ENCODE assay signal across 8 mouse cellular contexts in genomic region chr3:146520226-146520797, GRCm38 (mm10). TPM values are rescaled to one million over a fixed set of nuclear protein-coding genes. Genes with fewer than 3 reads are reported as not detected.
DNase-seq lines count a peak whose midpoint lies in the region; ATAC-seq and TF ChIP-seq lines count a peak whose summit lies in the region.

No protein-coding gene starts in this region.

- no peak for TF ChIP-seq CTCF in liver, adult 2 months (IDR thresholded peaks at IDR 0.05; ENCODE audit: low read depth, low read length)

- peak overlapping the region; percentile 86 for H3K9ac ChIP-seq in liver, adult 2 months (ENCODE audit: low read depth, low read length)
- H3K9ac ChIP-seq in embryonic facial prominence, embryonic 11.5 days (replicated peaks; ENCODE audit: low read length) = peak overlapping the region; percentile 90
- H3K9ac ChIP-seq in intestine, embryonic 16.5 days (ENCODE audit: low read depth, low read length) = peak overlapping the region; percentile 93
- peak overlapping the region; percentile 86 for H3K9ac ChIP-seq in neural tube, embryonic 15.5 days (replicated peaks)

- peak overlapping the region; percentile 66 for H3K27ac ChIP-seq in liver, adult 2 months (replicated peaks; ENCODE audit: insufficient read depth, low read depth, low read length)
- H3K27ac ChIP-seq in embryonic facial prominence, embryonic 11.5 days (replicated peaks; ENCODE audit: low read depth, low read length) = peak overlapping the region; percentile 96; the same call in 1 of the 2 replicates
- H3K27ac ChIP-seq in intestine, embryonic 16.5 days (ENCODE audit: low read length) = peak overlapping the region; percentile 99
- H3K27ac ChIP-seq in neural tube, embryonic 15.5 days (replicated peaks) = peak overlapping the region; percentile 99

- DNase-seq in liver, adult 2 months (ENCODE audit: extremely low read depth, low read depth, low spot score) = peak; percentile 37
- DNase-seq in liver = no peak
- no peak for DNase-seq in embryonic facial prominence, embryonic 11.5 days (ENCODE audit: low spot score)
- DNase-seq in cerebellum, postnatal 25 days = no peak
- DNase-seq in adrenal gland, postnatal 36 days = no peak
- DNase-seq in adrenal gland, adult (ENCODE audit: inconsistent age in 2 of 2, low spot score in 1 of 2) = no peak

- H3K4me2 ChIP-seq in embryonic facial prominence, embryonic 11.5 days (ENCODE audit: low read depth, low read length) = peak overlapping the region; percentile 60
- peak overlapping the region; percentile 76 for H3K4me2 ChIP-seq in intestine, embryonic 16.5 days (ENCODE audit: low read depth, low read length)
- peak overlapping the region; percentile 72 for H3K4me2 ChIP-seq in neural tube, embryonic 15.5 days

- H3K79me2 ChIP-seq in liver, adult 2 months (ENCODE audit: control insufficient read depth, insufficient read depth, low read length) = peaks cover 13% of the 10 kb centered on the region; the same call in 1 of the 2 replicates

- H3K27me3 ChIP-seq in liver, adult 2 months (ENCODE audit: control insufficient read depth, insufficient read depth, low read length) = no peaks in the 10 kb centered on the region
- H3K27me3 ChIP-seq in embryonic facial prominence, embryonic 11.5 days (ENCODE audit: control insufficient read depth, insufficient read depth, low read length) = no peaks in the 10 kb centered on the region
- H3K27me3 ChIP-seq in intestine, embryonic 16.5 days (replicated peaks; ENCODE audit: control insufficient read depth, insufficient read depth, low read length) = no peaks in the 10 kb centered on the region
- no peaks in the 10 kb centered on the region; the same call in 1 of the 2 replicates for H3K27me3 ChIP-seq in neural tube, embryonic 15.5 days (replicated peaks)

- H3K9me3 ChIP-seq in embryonic facial prominence, embryonic 11.5 days (replicated peaks; ENCODE audit: control insufficient read depth, low read length) = no peaks in the 10 kb centered on the region
- no peaks in the 10 kb centered on the region for H3K9me3 ChIP-seq in intestine, embryonic 16.5 days (ENCODE audit: control insufficient read depth, low read length)
- H3K9me3 ChIP-seq in neural tube, embryonic 15.5 days (replicated peaks) = no peaks in the 10 kb centered on the region

- H3K36me3 ChIP-seq in liver, adult 2 months (ENCODE audit: control insufficient read depth, insufficient read depth, low read length) = peaks cover 19% of the 10 kb centered on the region
- peaks cover 4% of the 10 kb centered on the region; the same call in 1 of the 2 replicates for H3K36me3 ChIP-seq in embryonic facial prominence, embryonic 11.5 days (replicated peaks; ENCODE audit: control insufficient read depth, insufficient read depth, low read depth, low read length)
- peaks cover 8% of the 10 kb centered on the region for H3K36me3 ChIP-seq in intestine, embryonic 16.5 days (ENCODE audit: control insufficient read depth, insufficient read depth, low read length)
- peaks cover 16% of the 10 kb centered on the region for H3K36me3 ChIP-seq in neural tube, embryonic 15.5 days

- no peak for TF ChIP-seq POLR2A in liver, adult 2 months (IDR thresholded peaks at IDR 0.05; ENCODE audit: extremely low read depth, insufficient read depth, low read length)

- peak; percentile 22 for ATAC-seq in embryonic facial prominence, embryonic 11.5 days (replicated peaks; ENCODE audit: insufficient number of reproducible peaks, low FRiP score, low TSS enrichment, low read depth)
- no peak for ATAC-seq in intestine, embryonic 16.5 days
- ATAC-seq in neural tube, embryonic 15.5 days (ENCODE audit: low FRiP score) = peak; percentile 42

- peaks cover 4% of the 10 kb centered on the region; the same call in 1 of the 2 replicates for H3K4me1 ChIP-seq in liver, adult 2 months (ENCODE audit: control insufficient read depth, insufficient read depth, low read length)
- no peaks in the 10 kb centered on the region for H3K4me1 ChIP-seq in embryonic facial prominence, embryonic 11.5 days (ENCODE audit: control insufficient read depth, insufficient read depth, low read length)
- H3K4me1 ChIP-seq in intestine, embryonic 16.5 days (ENCODE audit: control insufficient read depth, insufficient read depth, low read length) = peaks cover 2% of the 10 kb centered on the region; the same call in 1 of the 2 replicates
- peaks cover 12% of the 10 kb centered on the region for H3K4me1 ChIP-seq in neural tube, embryonic 15.5 days

- peak overlapping the region; percentile 95 for H3K4me3 ChIP-seq in liver, adult 2 months (ENCODE audit: insufficient read depth, low read depth, low read length)
- H3K4me3 ChIP-seq in embryonic facial prominence, embryonic 11.5 days (ENCODE audit: low read depth, low read length) = peak overlapping the region; percentile 81
- peak overlapping the region; percentile 86 for H3K4me3 ChIP-seq in intestine, embryonic 16.5 days (ENCODE audit: low read length)
- peak overlapping the region; percentile 91 for H3K4me3 ChIP-seq in neural tube, embryonic 15.5 days (replicated peaks)

- WGBS in liver, adult 2 months = 18% methylated on average over 5 of the region's 5 CpGs
- WGBS in embryonic facial prominence, embryonic 11.5 days = 41% methylated on average over 5 of the region's 5 CpGs
- WGBS in intestine, embryonic 16.5 days = 29% methylated on average over 5 of the region's 5 CpGs
- WGBS in neural tube, embryonic 15.5 days = 39% methylated on average over 5 of the region's 5 CpGs

RNA-seq across cellular contexts. Expression of gene Rpf1, which starts 0.9 kb away (rescaled TPM):
- 22.0 and 25.0 TPM in 2 replicates for total RNA-seq in liver, adult 2 months (2014; rRNA removed)
- 5.3 and 6.3 TPM in 2 replicates for polyA plus RNA-seq in liver, adult 2 months (2012; rRNA removed)
- 77.2 and 87.9 TPM in 2 replicates for polyA plus RNA-seq in embryonic facial prominence, embryonic 11.5 days (2014; fragmentation: Nextera tagmentation; extraction: Ambion mirVana)
- 42.1 and 45.5 TPM in 2 replicates for polyA plus RNA-seq in intestine, embryonic 16.5 days (2015; fragmentation: Nextera tagmentation; extraction: Ambion mirVana)
- 35.2 and 40.6 TPM in 2 replicates for polyA plus RNA-seq in neural tube, embryonic 15.5 days (2015; fragmentation: Nextera tagmentation; extraction: Ambion mirVana)
- total RNA-seq in adrenal gland, postnatal 36 days (2021) = 10 to 100 TPM; 25.8 to 29.6 TPM

RNA-seq across cellular contexts. Expression of gene Gng5, which starts 20.7 kb away (rescaled TPM):
- 198 and 243 TPM in 2 replicates for total RNA-seq in liver, adult 2 months (2014; rRNA removed)
- 284 and 439 TPM in 2 replicates for polyA plus RNA-seq in liver, adult 2 months (2012; rRNA removed)
- 1,092 and 1,165 TPM in 2 replicates for polyA plus RNA-seq in embryonic facial prominence, embryonic 11.5 days (2014; fragmentation: Nextera tagmentation; extraction: Ambion mirVana)
- 976 and 1,024 TPM in 2 replicates for polyA plus RNA-seq in intestine, embryonic 16.5 days (2015; fragmentation: Nextera tagmentation; extraction: Ambion mirVana)
- polyA plus RNA-seq in neural tube, embryonic 15.5 days (2015; fragmentation: Nextera tagmentation; extraction: Ambion mirVana) = 363 and 428 TPM in 2 replicates
- total RNA-seq in adrenal gland, postnatal 36 days (2021) = 100 to 1,000 TPM; 250 to 253 TPM

RNA-seq across cellular contexts. Expression of gene Spata1, which starts 20.8 kb away (rescaled TPM):
- 3.0 and 5.1 TPM in 2 replicates for total RNA-seq in liver, adult 2 months (2014; rRNA removed)
- 0.21 and 0.57 TPM in 2 replicates for polyA plus RNA-seq in liver, adult 2 months (2012; rRNA removed)
- polyA plus RNA-seq in embryonic facial prominence, embryonic 11.5 days (2014; fragmentation: Nextera tagmentation; extraction: Ambion mirVana) = 5.7 and 6.8 TPM in 2 replicates
- 2.0 and 2.3 TPM in 2 replicates for polyA plus RNA-seq in intestine, embryonic 16.5 days (2015; fragmentation: Nextera tagmentation; extraction: Ambion mirVana)
- polyA plus RNA-seq in neural tube, embryonic 15.5 days (2015; fragmentation: Nextera tagmentation; extraction: Ambion mirVana) = 4.3 and 5.6 TPM in 2 replicates
- 1 to 10 TPM; 3.9 to 4.6 TPM for total RNA-seq in adrenal gland, postnatal 36 days (2021)

RNA-seq across cellular contexts. Expression of gene Uox, which starts 49.9 kb away (rescaled TPM):
- 1,668 and 2,080 TPM in 2 replicates for total RNA-seq in liver, adult 2 months (2014; rRNA removed)
- 512 and 535 TPM in 2 replicates for polyA plus RNA-seq in liver, adult 2 months (2012; rRNA removed)
- not detected in 2 replicates for polyA plus RNA-seq in embryonic facial prominence, embryonic 11.5 days (2014; fragmentation: Nextera tagmentation; extraction: Ambion mirVana)
- 0.64 and 1.8 TPM in 2 replicates for polyA plus RNA-seq in intestine, embryonic 16.5 days (2015; fragmentation: Nextera tagmentation; extraction: Ambion mirVana)
- 0.15 TPM in 1 of 2 replicates, not detected in the other for polyA plus RNA-seq in neural tube, embryonic 15.5 days (2015; fragmentation: Nextera tagmentation; extraction: Ambion mirVana)
- total RNA-seq in adrenal gland, postnatal 36 days (2021) = under 1 TPM in 1 of 2 experiments, not detected in 1; 0.43 TPM
